Mouse (Mus musculus) frontal cortex, postnatal 10 days (tissue): ENCODE results near the gene Olfr608.
"Not testable (repeated sequence)": the region's sequence is repeated elsewhere in the genome, so short reads cannot be mapped to it uniquely, and the experiment has no call there.

Experiments used
- DNase-seq, 2 experiments: peaks; one replicate each; pipeline ENCODE4 v3.0.0; 2022; ENCODE audit warnings: low spot score in 2 of 2, mixed read lengths in 1 of 2

Olfr608 gene

GRCm38 (mm10) chr7:103469577-103469976 lies at the start of gene Olfr608:
TSS of gene Olfr608 (plus strand) at chr7:103469877.
- no peak for DNase-seq

GRCm38 (mm10) chr7:103445339-103445738 lies 24.3 kb upstream of the Olfr608 start, which contains the start of gene Olfr605:
TSS of gene Olfr605 (minus strand) at chr7:103445439.
- no peak for DNase-seq

GRCm38 (mm10) chr7:103448746-103449145 lies 20.9 kb upstream of the Olfr608 start, which contains the start of gene Olfr606:
TSS of gene Olfr606 (plus strand) at chr7:103449046.
- no peak for DNase-seq

GRCm38 (mm10) chr7:103460590-103460989 lies 9.1 kb upstream of the Olfr608 start:
- DNase-seq: no peak

- not testable (repeated sequence) for DNase-seq
These were observed 7.4 kb downstream of the Olfr608 start for GRCm38 (mm10) chr7:103477106-103477505.

GRCm38 (mm10) chr7:103497962-103498361 lies 28.3 kb downstream of the Olfr608 start, which contains the start of gene Olfr609:
TSS of gene Olfr609 (minus strand) at chr7:103498062.
- DNase-seq: no peak

- no peak for DNase-seq
These were observed 42.3 kb downstream of the Olfr608 start, which contains the start of gene Olfr610 for GRCm38 (mm10) chr7:103512022-103512421. TSS of gene Olfr610 (minus strand) at chr7:103512122.

- DNase-seq: not testable (repeated sequence)
These were observed 51.1 kb downstream of the Olfr608 start, which contains the start of gene Olfr611 for GRCm38 (mm10) chr7:103520746-103521145. TSS of gene Olfr611 (minus strand) at chr7:103520846.
